Mouse (Mus musculus): ENCODE measurements around the gene Plscr2. TPM values are rescaled to one million over a fixed set of nuclear protein-coding genes. Genes with fewer than 3 reads are reported as not detected.

Gene Plscr2
- total and polyA plus RNA-seq, 3 experiments = 0.11 to 0.19 TPM; not detected in 1

- TF ChIP-seq JUND (IDR thresholded peaks at IDR 0.05; ENCODE audit: low read depth, low read length) = no peak
- TF ChIP-seq POLR2AphosphoS2 (IDR thresholded peaks at IDR 0.05; ENCODE audit: low read length) = no peak
- no peak for TF ChIP-seq MEF2A (IDR thresholded peaks at IDR 0.05; ENCODE audit: extremely low read depth, insufficient replicate concordance, low read depth, low read length, poor library complexity, severe bottlenecking)
- TF ChIP-seq EP300 (IDR thresholded peaks at IDR 0.05; ENCODE audit: low read depth in 1 of 2, low read length in 2 of 2) = peak; percentile 21 to 38; a peak in 3 of 4 replicates
- no peak for TF ChIP-seq RAD21 (IDR thresholded peaks at IDR 0.05; ENCODE audit: low read depth, low read length)
- TF ChIP-seq SMC3 (IDR thresholded peaks at IDR 0.05; ENCODE audit: low read depth, low read length) = no peak
- no peak for TF ChIP-seq USF1 (IDR thresholded peaks at IDR 0.05; ENCODE audit: low read depth, low read length)
Measured at GRCm38 (mm10) chr9:92226127-92226655, 49.2 kb upstream of the Plscr2 start (continued).

- Histone ChIP-seq H3K4me1 (ENCODE audit: control insufficient read depth in 1 of 2, insufficient read depth in 2 of 2, low read length in 2 of 2) (peaks cover 4 to 18% of the 10 kb centered on the region in 2 experiments), H3K79me2 (ENCODE audit: control insufficient read depth, insufficient read depth, low read length, poor library complexity) (no peaks in the 10 kb centered on the region), H3K36me3 (ENCODE audit: control insufficient read depth in 1 of 2, insufficient read depth in 2 of 2, low read length in 2 of 2) (peaks cover 0 to 19% of the 10 kb centered on the region in 2 experiments; a peak in 2 of 4 replicates), H3K27ac (ENCODE audit: control insufficient read depth, low read depth, low read length) (peak overlapping the region; percentile 65; the same call in 1 of the 2 replicates), H3K27me3 (ENCODE audit: control insufficient read depth in 1 of 2, insufficient read depth in 2 of 2, low read length in 2 of 2) (no peaks in the 10 kb centered on the region), H3K9ac (ENCODE audit: control insufficient read depth, low read depth, low read length, poor library complexity, severe bottlenecking) (no peak overlapping the region), H3K4me3 (ENCODE audit: control insufficient read depth in 1 of 2, insufficient read depth in 1 of 2, low read depth in 2 of 2, low read length in 2 of 2) (0 out of 4 replicates have a peak overlapping the region, but pooled peaks of 1 of the 2 experiments have one; percentile 32), H3K9me3 (replicated peaks; ENCODE audit: insufficient read depth, low read length) (no peaks in the 10 kb centered on the region)
- TF ChIP-seq HCFC1 (IDR thresholded peaks at IDR 0.05; ENCODE audit: low read depth, low read length) (no peak), EP300 (IDR thresholded peaks at IDR 0.05; ENCODE audit: low read depth in 1 of 2, low read length in 2 of 2) (peak; percentile 40 to 87; a peak in 3 of 4 replicates), ZKSCAN1 (IDR thresholded peaks at IDR 0.05; ENCODE audit: low read depth, low read length) (no peak), RCOR1 (IDR thresholded peaks at IDR 0.05; ENCODE audit: low read depth, low read length) (peak; percentile 50), JUND (IDR thresholded peaks at IDR 0.05; ENCODE audit: low read depth, low read length) (no peak), GATA1 (IDR thresholded peaks at IDR 0.05; ENCODE audit: low read depth, low read length) (peak; percentile 60), TCF12 (IDR thresholded peaks at IDR 0.05; ENCODE audit: low read depth, low read length) (peak; percentile 46), ETS1 (IDR thresholded peaks at IDR 0.05; ENCODE audit: low read depth, low read length) (peak; percentile 46; the same call in 1 of the 2 replicates), GABPA (IDR thresholded peaks at IDR 0.05; ENCODE audit: low read depth, low read length) (no peak), MYB (IDR thresholded peaks at IDR 0.05; ENCODE audit: low read depth, low read length) (peak; percentile 58; the same call in 1 of the 2 replicates), ZMIZ1 (IDR thresholded peaks at IDR 0.05; ENCODE audit: low read depth, low read length) (no peak)
- peak; percentile 54 for DNase-seq (ENCODE audit: low read depth, low spot score)
Measured at GRCm38 (mm10) chr9:92226795-92227194, 48.6 kb upstream of the Plscr2 start.

Data from MEL (cell line).